Mouse (Mus musculus) bone marrow macrophage, adult 2 months (primary cell): ENCODE results near the gene Gm17087.

Source experiments
- CTCF ChIP-seq: IDR thresholded peaks from 2 replicates; pipeline ENCODE4 v1.5.1; 2012; ENCODE audit warnings: low read depth, mild to moderate bottlenecking, low read length, moderate library complexity
- POLR2A ChIP-seq: IDR thresholded peaks from 2 replicates; pipeline ENCODE4 v1.6.1; 2012; ENCODE audit warnings: mild to moderate bottlenecking, low read depth, low read length, borderline replicate concordance

DNA sequence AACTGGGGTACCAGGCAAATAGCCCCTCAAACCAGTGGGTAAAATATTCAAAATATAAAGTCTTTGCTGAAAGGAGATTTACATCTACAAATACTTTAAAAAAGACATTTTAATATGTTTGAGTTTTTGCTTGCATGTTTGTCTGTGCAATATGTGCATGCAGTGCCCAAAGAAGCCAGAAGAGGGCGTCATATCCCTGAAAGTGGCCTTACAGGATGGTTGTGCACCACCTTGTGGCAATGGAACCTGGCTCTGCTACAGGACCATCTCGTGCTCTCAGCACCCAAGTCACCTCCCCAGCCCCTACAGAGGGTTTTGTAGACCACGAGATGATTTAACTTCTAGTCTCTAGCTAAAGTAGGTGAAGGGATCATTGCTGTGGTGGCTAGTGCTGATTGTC, 32.9 kb downstream of the Gm17087 start:
- TF ChIP-seq POLR2A (no peak), CTCF (peak; percentile 34; the same call in 1 of the 2 replicates)
